Mouse (Mus musculus): ENCODE data around the gene BC030867.

Gene BC030867

DNA sequence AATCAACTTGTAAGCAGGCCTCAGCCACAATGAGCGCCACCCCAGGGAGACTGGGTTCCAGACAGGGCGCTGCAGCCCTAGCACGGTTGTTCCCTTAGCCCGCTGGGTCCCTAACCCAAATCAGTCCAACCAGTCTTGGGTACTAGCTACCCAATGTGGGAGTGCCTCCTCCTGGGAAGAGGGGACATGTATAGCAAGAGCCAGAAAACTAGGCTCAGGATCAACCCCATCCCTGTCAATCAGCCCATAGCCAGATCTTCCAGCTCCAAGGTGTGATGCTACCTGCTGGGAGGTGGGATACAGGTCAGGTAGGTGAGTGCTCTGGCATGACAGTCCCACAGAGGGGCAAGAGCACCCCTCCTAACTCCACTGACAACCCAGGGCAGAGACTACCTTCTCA lies 41.5 kb downstream of the BC030867 start:
- DNase-seq (ENCODE audit: low spot score) = no peak

DNA sequence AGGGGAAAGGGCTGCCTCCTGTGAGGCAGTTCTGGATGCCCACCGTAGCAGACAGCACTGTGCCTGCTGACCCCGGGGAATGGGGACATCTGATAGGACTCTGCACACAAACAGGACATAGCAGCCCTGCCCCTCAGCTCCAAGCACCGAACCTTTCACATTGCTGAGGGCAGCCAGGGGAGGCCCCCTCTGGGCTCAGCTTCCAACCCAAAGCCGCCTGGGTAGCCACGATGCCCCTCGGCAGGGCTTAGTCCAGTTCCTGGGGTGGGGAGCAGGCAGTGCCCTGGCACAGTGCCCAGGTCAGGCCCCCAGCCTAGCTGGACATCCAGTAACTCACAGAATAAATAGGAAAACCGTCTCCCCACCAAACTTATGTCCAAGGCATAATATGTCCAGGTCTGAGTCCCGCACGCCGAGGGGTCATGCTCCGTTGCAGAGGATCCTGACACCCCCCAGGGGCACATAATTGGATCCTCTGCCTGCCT lies 42.4 kb downstream of the BC030867 start:
- DNase-seq (ENCODE audit: low spot score) = no peak

DNA sequence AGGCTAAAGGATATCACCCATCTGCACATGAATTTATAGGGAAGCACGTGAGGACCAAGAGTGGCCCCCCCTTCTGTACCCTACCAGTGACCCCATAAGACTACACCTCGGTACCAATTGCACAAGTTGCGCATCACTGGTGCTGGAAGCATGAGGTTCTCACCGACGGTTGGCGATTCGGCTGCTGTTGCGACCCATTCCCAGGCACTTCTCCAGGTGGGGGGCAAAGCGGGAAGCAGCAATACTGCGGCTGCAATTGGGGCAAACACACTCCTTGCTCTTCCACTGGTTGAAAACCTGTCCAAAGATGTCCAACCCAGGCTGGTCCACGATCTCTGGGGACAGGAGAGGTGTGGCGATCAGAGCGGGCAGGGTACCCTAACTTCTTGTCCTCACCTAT lies 45.3 kb downstream of the BC030867 start:
- DNase-seq (ENCODE audit: low spot score) = no peak

DNA sequence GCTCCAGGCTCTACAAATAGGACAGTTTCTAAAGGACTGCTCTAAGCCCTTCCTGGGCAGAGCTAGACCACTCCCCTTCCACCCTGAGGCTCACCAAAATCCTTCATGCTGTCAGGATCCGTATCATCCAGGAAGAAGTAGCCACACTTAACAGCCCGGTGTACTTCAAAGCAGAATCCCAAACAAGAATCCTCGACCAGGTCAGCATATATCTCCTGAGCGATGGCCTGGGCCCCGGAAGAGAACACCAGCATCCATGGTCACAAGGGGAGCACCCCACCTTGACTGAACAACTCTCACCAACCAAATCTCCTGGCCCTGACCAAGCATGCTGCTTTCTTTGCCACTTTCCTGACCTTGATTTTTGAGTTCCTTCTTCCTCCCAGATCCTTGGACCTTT lies 45.7 kb downstream of the BC030867 start:
- no peak for DNase-seq (ENCODE audit: low spot score)

DNA sequence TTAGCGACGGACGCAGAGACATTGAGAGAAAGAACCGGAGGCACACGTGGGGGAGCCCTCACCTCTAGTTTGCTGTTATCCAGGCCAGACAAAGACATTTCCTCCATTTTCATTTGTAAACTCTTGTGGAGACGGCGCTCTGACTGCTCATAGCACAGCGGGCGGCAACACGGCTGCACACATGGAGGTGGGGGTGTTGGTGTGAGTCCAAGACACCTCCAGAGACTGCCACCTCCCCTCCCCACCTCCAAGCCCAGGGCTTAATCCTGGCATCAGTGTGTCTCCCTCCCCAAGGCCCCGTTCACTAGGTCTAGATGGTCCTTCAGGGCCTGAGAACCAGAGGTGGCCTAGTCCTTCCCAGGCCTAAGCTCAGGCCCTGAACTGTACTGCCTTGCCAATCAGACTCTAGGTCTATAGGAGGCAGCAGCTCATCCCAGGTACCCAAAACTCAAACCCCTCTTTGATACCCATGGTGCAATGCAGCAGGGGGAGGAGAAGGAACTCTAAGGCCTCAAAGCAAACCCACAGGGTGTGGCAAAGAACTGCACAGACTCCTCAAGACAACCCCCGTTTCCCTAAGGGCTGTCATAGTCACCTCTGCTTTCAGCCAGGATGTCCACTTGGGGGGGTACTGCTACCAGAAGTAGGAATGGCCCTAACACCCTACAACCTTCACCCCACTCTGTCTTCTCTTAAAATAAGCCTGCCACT lies 46.4 kb downstream of the BC030867 start:
- no peak for DNase-seq (ENCODE audit: low spot score)

DNA sequence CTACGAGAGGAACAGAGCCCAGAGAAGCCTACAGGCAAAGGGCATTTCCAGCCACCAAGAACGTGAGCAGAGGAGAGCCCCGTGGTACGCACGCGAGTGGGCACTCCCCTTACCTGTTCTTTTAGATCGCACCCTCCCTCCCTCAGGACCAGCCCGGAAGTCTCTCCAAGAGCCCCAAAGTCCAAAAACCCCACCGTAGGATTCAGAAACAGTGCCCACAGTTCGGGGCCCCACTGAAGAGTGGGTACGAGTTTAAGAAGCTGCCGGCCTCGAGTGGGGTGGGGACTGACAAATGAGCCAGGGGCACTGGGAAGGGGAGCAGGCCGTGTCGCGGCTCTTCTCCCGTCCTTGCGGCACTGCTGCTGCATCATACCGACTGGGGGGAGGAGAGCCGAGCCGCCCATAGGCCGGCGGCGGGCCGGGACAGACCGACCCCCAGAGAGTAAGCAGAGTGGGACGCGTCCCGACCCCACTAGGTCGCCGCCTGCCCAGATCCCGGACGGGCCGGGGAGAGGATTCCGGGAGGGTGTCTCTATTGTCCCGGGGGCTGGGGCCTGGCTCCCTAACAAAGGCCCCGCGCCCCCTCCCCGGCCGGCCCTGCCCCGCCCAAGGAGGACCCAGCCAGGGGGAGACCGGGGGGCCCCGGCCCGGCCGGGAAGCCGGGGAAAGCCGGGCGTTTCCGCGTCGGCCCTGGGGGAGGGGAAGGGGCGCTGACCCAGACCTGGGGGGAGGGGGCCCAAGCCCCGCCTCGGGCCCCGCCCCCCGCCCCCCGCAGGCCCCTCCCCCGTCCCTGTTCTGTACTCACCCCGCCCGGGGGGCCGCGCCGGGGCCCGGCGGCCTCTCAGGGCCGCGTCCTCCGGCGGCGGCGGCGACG lies 47.2 kb downstream of the BC030867 start:
- DNase-seq (ENCODE audit: low spot score) = no peak

DNA sequence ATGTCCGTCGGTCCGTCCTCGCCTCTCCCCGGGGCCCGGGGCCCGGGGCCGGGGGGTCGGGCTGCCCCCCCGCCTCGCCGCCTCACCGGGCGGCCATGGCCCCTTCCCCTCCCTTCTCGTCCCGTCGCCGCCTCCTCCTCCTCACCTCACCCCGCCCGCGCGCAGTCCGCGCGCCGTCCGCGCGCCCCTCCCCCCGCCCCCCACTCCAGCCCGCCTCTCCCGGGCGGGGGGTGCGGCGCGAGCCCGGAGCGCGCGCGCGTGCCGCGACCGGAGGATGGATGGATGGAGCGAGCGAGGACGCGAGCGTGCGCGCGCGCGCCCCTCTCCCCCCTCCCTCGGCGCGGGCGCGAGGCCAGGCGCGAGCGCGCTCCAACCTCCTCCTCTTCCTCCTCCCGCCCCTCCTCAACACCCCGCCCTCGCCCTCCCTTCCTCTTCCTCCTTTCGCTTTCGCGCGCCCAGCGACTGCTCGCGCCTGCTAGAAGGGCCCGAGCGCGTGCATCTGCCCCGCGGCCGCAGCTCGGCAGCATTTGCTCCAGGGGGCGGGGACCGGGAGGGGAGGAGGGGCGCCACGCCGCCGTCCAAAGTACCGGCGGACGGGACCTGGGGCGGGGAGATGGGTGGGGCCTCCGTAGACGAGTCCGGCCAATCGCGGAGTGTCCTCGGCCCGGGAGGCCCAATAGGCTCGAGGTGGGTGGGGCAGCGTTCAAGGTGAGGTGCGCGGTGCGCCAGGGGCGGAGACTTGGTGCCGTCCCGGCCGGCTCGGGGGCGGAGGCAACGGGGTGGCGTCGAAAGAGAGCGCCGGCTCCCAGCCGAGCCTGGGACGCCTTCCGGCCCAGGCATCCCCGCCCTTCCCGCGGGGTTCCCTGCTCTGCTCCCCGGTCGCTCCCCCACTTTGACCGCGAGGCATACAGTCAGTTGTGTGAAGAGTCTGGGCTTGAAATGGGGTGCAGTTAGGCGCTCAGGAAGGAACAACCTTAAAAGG lies 48.1 kb downstream of the BC030867 start, which contains the start of gene Atxn7l3:
Gene Atxn7l3, minus strand, starts transcription at position 141 of the 982 bp plus-strand sequence.
- peak; percentile 94 for DNase-seq (ENCODE audit: low spot score)

DNA sequence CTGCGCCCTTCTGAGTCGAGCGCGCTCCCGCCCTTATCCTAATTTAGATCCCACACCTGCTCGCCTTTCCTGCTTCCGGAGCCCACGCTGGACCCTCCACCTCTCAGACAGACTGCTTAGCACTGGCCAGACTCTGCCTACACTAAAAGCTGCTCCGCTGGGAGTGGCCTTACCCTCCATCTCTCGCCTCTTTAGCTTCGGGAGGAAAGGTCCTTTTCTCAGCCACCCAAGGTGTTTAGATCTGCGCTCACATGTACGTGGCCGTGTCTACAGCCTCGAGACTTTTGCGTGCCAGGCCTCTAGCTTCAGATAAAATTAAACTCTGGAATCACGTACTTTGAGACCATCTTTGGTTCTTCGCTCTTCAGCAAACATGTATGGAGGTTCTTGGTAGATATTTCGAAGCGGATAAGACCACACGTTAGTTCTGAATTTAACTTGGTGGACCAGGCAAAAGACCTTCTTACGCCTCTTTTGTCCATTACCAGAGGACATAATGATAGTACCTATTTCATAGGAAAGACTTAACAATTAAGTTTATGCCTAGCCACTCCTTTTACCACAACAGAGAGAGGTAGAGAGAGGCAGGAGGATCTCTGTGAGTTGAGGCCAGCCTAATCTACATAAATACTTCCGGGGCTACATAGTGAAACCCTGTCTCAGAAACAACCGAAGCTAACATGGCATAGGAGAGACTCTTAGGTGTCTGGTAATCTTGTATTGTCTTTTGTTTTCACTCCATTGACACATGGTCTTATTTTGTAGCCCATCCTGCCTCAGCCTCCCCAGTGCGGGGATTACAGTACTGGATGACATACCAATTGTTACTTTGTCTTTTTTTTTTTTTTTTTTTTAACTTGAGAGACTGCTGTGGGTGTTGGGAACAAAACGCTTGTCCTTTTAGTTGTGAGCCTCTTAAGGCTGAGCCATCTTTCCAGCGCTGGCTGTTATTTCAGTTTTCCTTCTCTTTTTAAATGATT lies 49.2 kb downstream of the BC030867 start:
- DNase-seq (ENCODE audit: low spot score) = no peak

DNA sequence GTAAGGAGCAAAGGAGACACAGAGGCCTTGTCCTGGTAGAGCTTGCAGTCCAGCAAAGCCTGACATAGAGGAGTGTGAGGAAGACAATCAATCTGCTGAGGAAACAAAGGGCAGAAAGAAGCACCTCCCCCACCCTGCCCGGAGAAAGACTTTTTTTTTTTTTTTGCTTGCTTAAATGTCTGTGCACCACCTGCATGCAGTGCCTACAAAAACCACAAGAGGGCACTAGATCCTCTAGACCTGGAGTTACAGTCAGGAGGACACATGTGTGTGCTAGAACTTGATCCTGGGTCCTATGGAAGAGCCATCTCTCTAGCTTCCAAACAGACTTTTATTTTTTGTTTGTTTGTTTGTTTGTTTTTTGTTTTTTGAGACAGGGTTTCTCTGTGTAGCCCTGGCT lies 51.2 kb downstream of the BC030867 start:
- no peak for DNase-seq (ENCODE audit: low spot score)

DNA sequence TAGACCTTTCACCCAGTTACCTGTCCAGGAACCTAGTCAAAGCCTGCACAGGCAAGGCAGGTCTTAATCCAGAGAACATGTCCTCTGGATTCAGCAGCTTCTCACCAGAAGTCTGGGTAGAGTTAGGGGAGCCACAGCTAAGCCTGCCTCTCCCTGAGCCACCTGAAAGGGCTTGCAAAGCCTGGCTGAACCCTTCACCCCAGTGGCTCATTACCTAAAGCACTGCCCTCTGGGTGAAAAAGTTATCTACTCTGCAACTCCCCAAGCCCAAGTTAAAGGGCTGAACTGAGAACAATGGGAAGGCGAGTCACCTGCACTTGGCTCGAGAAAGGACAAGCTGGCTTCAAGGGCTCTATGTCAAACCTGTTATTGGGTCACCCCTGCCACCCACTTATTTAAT lies 55.5 kb downstream of the BC030867 start:
- no peak for DNase-seq (ENCODE audit: low spot score)

DNA sequence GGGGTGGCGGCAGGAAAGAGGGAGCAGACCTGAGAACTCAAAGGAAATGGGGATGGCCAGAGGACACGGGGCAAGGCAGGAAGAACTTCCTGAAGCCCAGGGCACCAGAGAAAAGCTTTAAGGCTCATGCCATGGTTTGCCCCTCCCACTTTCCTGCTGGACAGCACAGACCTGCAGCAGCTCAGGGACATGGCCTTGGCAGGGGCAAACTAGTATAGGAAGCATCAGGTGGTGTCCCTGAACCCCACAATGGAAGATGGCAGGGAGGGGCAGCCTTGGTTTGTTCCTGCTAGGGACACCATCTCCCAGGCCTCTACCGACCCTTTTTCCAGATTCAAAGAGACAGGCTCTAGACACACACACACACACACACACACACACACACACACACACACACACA lies 56.7 kb downstream of the BC030867 start:
- DNase-seq (ENCODE audit: low spot score) = no peak

DNA sequence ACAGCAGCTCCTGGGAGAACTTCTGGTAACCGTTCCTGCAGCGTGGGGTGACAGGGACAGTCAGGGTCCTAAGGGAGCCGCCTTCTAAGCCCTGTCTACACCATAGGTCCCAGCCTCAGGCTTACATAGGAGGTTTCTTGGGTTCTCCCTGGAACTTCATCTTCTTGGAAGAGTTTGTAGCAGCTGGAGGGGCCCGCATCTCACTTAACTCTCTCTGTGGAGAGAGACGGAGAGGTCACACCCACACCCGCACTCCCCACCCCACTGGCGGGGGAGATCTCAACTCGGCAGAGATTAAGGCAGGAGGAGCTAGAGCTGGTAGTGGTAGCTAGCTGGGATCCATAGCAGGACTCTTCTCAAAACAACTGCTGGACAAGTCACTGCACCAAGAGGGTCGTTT lies 59.4 kb downstream of the BC030867 start:
- no peak for DNase-seq (ENCODE audit: low spot score)

DNA sequence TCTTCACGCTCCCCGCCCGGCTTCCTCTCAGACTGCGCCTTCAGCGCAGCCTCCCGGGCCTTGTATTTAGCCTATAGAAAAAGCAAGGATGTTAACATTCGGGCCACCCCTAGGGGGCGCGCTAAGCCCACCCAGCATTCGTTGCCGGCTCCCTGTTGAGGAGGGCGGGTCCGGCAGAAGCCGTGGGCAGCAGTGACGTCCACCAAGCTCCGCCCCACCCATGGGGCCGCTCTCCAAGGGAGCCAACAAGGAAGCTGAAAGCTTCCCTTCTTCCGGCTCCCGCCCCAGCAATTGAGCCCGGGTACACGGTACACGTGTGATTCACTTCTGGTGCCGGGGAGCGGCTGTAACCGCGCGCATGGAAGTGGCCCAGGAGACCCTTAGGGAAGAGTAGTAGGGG lies 60.3 kb downstream of the BC030867 start:
- peak; percentile 94 for DNase-seq (ENCODE audit: low spot score)

DNA sequence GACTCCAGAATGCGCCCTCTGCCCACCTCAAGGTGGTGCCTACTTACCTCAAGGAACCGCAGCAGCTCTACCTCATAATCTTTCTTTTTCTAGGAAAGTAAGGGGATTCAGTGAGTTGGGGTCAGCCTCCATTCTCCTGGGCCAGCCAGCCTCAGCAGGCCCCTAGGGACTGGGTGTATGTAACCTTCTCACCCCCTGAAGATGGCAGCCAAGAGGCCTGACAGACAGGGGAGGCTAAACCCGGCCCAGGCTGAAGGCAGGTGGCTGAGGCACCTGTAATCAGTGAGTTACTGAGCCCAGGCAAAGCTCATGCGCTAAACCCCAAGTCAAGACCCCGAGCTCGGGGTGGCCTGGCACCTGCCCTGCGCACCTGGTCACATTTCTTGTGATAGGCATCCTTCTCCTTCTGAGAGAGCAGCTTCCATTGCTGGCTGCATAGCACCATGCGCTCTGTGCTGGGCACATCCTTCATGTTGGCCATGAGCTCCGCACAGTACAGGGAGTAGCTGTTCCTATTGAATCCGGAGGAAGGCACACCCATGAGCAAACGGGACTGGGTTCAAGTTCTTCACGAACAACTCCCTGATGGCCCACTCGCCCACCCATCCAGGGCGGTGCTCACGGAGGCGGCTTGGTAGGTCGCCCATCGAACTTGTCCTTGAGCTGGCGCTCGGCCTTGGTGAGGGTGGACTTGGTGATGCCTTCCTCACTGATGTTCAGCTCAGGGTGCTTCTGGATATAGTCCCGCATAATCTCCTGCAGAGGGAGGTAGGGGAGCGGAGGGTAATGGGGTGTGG lies 61.3 kb downstream of the BC030867 start:
- DNase-seq (ENCODE audit: low spot score) = no peak

DNA sequence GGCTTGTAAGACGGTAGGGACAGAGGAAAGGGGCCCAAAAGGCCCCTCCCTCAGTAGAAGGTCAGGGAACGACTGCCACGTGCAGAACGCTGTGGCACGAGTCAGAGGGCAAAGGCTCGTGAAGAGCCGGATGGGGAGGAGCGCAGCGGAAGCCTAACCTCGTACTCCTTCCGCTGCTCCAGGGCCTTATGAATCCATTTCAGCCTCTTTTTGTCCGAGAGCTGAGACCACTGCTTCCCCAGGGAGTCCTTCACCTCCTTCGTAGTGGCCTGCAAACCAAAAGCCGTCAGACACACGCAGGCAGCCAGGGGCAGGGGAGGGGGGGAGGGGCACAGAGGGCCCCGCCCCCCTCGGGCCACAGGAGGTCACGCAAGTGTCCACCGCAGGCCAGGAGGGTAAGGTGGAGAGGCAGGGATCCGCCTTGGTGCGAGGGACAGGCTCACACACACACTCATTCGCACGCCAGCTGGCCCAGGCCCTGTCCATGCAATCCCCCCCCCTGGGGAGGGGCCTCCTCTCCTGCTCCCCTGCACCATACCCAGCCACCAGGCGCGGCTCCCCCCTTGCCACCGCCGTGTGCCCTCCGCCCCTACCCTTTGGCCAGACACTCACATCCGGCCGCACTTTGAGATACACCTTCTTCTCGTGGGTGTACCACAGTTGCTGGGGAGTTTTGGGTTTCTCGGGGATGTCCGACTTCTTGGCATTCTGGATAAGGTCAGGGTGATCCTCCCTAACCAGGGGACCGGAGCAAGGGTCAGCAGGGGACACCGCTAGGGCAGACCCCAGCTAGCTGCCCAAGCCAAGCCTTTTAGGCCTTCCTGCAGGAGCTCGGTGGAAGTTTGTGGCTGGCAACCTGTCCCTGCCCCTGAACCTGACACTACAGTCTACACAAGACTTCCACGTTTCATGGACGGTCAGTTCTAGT lies 62.4 kb downstream of the BC030867 start:
- DNase-seq (ENCODE audit: low spot score) = no peak

DNA sequence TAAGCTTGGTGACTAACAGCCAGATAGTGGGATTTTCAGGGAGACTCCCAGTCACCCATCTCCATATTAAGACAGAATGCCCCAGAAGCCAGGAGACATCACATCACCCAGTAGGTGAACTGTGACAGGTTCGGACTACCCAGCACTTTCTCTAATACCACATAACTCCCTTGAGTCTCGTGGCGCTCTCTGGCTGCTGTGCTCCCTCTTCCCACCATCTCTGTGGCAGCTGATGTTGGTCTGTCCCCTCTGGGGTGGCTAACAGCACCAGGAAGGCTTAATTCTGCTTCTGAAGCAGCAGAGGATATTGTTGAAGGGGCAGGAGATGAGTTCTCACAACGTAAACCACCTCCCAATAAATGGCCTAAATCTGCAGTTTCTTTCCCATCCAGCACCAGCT lies 63.3 kb downstream of the BC030867 start:
- no peak for DNase-seq (ENCODE audit: low spot score)

DNA sequence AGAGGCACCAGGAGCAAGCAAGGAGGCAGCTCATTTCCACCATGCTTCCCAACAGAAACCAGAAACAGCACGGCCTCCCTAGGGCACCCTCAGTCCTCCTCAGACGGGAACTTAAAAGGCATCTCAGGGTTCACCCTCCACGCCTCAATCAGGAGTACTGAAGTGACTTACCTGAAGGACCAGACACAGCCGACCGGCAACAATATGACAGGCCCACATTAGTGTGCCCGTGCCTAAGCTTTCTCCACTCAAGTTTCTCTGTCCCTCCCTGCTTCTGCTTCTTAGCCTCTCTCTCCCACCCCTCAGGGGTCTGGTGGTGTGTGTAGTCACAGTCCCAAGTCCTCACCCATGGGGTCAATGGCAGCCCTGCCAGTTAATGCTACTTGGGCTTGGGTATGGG lies 63.9 kb downstream of the BC030867 start:
- DNase-seq (ENCODE audit: low spot score) = no peak

DNA sequence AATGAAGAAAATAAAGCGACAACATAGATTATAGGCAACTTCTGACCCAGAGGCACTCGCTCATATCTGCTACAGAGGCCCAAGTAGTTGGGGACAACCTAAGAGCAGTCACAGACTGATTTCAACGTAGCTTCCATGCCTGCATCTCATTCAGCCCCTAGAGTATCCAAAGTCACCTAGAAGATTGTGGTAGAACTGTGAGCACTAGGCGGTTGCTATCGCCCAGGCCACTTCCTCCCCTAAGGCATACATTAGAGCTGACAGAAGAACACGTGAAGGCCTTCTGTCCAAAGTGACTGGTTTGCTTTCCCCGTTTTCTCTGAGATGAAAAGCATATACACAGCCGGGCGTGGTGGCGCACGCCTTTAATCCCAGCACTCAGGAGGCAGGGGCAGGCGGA lies 65.6 kb downstream of the BC030867 start:
- DNase-seq (ENCODE audit: low spot score) = no peak

Data from layer of hippocampus, adult 9-10 months (tissue).